Mouse (Mus musculus) heart, postnatal 0 days (tissue): ENCODE measurements around the gene Rfng.

Experiments used
- CTCF ChIP-seq: IDR thresholded peaks from 2 replicates; pipeline ENCODE4 v1.5.1; 2016; ENCODE audit warnings: antibody characterized with exemption, control low read depth, low read depth
- EP300 ChIP-seq: IDR thresholded peaks from 2 replicates; pipeline ENCODE4 v1.6.1; 2016; ENCODE audit warnings: antibody characterized with exemption, low read depth

DNA sequence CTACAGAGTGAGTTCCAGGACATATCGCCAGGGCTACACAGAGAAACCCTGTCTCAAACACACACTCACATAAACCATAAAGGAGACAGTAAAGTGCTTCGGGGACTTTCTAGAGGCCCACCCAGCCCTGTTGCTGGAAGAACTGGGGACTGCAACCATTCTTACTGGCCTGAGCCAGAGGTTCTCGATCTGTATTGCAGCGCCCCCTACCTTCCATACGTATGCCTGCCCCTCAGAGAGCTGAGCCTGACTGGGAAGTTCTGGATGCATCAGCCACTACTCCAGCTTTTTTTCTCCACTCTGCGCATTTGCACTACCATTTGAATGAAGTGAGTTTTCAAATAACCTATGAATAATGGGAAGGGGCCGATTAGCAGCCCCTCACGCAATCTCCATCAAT, 34.6 kb downstream of the Rfng start:
- TF ChIP-seq CTCF (peak; percentile 44), EP300 (no peak)
